Mouse (Mus musculus) heart, embryonic 11.5 days (tissue): ENCODE measurements around the gene Gm21885. TPM values are rescaled to one million over a fixed set of nuclear protein-coding genes. Genes with fewer than 3 reads are reported as not detected.

Experiments
- ATAC-seq: fragments of 200-750 bp; cut with Nextera tagmentation; replicated peaks from 2 replicates; pipeline ENCODE4 v1.8.0; 2017; ENCODE audit warnings: moderate library complexity; ENCODE audit not compliant: insufficient number of reproducible peaks, low FRiP score, low TSS enrichment
- H3K27ac ChIP-seq: fragments of 300-500 bp; sonication (generic); 2 replicates; pipeline ENCODE4 v1.5.1; 2014; ENCODE audit warnings: mild to moderate bottlenecking, low read depth, low read length
- H3K27me3 ChIP-seq: fragments of 300-500 bp; sonication (generic); 2 replicates; pipeline ENCODE4 v1.6.1; 2014; ENCODE audit warnings: mild to moderate bottlenecking, low read length, mixed read lengths; ENCODE audit not compliant: control insufficient read depth, insufficient read depth
- H3K36me3 ChIP-seq: fragments of 300-500 bp; sonication (generic); 2 replicates; pipeline ENCODE4 v1.6.1; 2014; ENCODE audit warnings: mild to moderate bottlenecking, low read length, moderate library complexity, mixed read lengths; ENCODE audit not compliant: control insufficient read depth, insufficient read depth
- H3K4me1 ChIP-seq: fragments of 300-500 bp; sonication (generic); 2 replicates; pipeline ENCODE4 v1.6.1; 2014; ENCODE audit warnings: low read length; ENCODE audit not compliant: control insufficient read depth, insufficient read depth
- H3K4me2 ChIP-seq: fragments of 300-500 bp; sonication (generic); 2 replicates; pipeline ENCODE4 v1.6.1; 2014; ENCODE audit warnings: mild to moderate bottlenecking, moderate library complexity
- H3K4me3 ChIP-seq: fragments of 300-500 bp; sonication (generic); 2 replicates; pipeline ENCODE4 v1.5.1; 2014; ENCODE audit warnings: low read depth, low read length
- H3K9ac ChIP-seq: fragments of 300-500 bp; sonication (generic); 2 replicates; pipeline ENCODE4 v1.6.1; 2014; ENCODE audit warnings: mild to moderate bottlenecking, low read depth, low read length, moderate library complexity
- H3K9me3 ChIP-seq: fragments of 300-500 bp; sonication (generic); replicated peaks from 2 replicates; pipeline ENCODE4 v1.6.1; 2016; ENCODE audit warnings: low read length; ENCODE audit not compliant: control insufficient read depth
- WGBS: fragments of 180-500 bp; shearing (Covaris S2); extraction: QIAGEN DNeasy Blood & Tissue Kit; methylation state at CpG from one replicate; pipeline ENCODE4 v1.1.7; 2014; ENCODE audit not compliant: insufficient replicate concordance; 5-methylcytosine and 5-hydroxymethylcytosine counted together
- polyA plus RNA-seq: library from polyadenylated mRNA; unstranded; fragments of >200 nt; fragmentation: Nextera tagmentation; extraction: Ambion mirVana; gene quantifications from 2 replicates; pipeline ENCODE4 v1.2.1, GENCODE M21; 2014

Gene Gm21885
- polyA plus RNA-seq, 1 experiment from 2014 or later, result not detected

GRCm38 (mm10) chr11:94290062-94290740 is 8.5 kb downstream of the Gm21885 start:
- Histone ChIP-seq H3K36me3 (peaks cover 52% of the 10 kb centered on the region), H3K9me3 (no peaks in the 10 kb centered on the region), H3K27ac (no peak overlapping the region), H3K27me3 (no peaks in the 10 kb centered on the region), H3K4me2 (no peak overlapping the region), H3K9ac (no peak overlapping the region), H3K4me1 (no peaks in the 10 kb centered on the region), H3K4me3 (no peak overlapping the region)
- WGBS, result 79% methylated on average over 10 of the region's 10 CpGs
- ATAC-seq, result no peak

GRCm38 (mm10) chr11:94294996-94295845 is 13.5 kb downstream of the Gm21885 start:
- no peaks in the 10 kb centered on the region for H3K9me3 ChIP-seq
- H3K4me1 ChIP-seq, result no peaks in the 10 kb centered on the region
- no peak overlapping the region for H3K4me3 ChIP-seq
- H3K4me2 ChIP-seq, result no peak overlapping the region
- no peak for ATAC-seq
- no peak overlapping the region for H3K27ac ChIP-seq
- WGBS, result 80% methylated on average over 9 of the region's 9 CpGs
- no peak overlapping the region for H3K9ac ChIP-seq
- no peaks in the 10 kb centered on the region for H3K27me3 ChIP-seq
- peaks cover 50% of the 10 kb centered on the region for H3K36me3 ChIP-seq

DNA sequence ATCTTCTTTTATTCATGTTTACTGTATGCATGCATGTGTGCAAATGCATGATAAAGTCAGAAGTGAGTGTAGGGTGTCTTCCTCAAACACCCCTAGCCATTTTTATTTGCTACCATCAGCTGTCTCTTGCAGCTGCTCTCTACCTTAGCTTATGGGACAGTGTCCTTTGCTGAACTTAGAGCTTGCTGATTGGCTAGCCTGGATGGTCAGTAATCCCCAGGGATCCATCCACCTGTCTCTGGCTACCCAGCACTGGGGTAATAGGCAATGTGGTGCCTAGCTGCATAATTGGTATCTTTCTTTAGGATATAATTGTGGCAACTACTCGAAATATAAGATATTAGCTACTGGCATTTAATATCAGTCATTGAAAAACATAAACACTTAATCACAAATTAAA is 31.1 kb downstream of the Gm21885 start:
- H3K4me2 ChIP-seq, result no peak overlapping the region
- 90% methylated on average over 1 of the region's 1 CpGs for WGBS
- H3K27ac ChIP-seq, result no peak overlapping the region
- H3K9me3 ChIP-seq, result no peaks in the 10 kb centered on the region
- H3K36me3 ChIP-seq, result peaks cover 3% of the 10 kb centered on the region; the same call in 1 of the 2 replicates
- peaks cover 33% of the 10 kb centered on the region for H3K4me1 ChIP-seq
- H3K4me3 ChIP-seq, result no peak overlapping the region
- H3K27me3 ChIP-seq, result no peaks in the 10 kb centered on the region
- H3K9ac ChIP-seq, result no peak overlapping the region
- no peak for ATAC-seq

DNA sequence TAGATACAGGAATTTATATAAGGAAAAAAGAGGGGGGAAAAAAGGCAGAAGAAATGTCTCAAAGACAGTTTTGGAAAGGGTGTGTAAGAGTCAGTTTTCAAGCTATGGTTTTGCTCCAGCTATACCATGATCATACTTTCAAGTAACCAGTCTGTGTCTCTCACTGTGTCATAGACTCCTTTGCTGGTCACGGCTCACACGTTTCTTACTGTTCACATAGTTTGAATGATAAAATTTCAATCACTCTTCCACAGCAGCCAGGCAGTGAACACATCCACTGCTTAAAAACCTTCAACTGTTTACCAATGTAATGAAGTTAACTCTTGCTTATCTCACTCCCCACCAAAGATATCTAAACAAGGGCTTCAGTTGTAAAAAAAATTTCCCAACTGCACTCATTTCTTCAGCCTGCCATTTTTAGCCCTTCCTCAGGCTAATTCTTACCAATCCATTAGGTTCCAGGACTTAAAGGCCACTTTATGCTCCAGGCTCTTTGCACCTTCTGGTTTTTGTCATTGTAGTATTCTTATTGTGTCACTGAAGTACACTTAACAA is 32.5 kb downstream of the Gm21885 start:
- H3K4me1 ChIP-seq, result peaks cover 37% of the 10 kb centered on the region
- H3K36me3 ChIP-seq, result peaks cover 3% of the 10 kb centered on the region; the same call in 1 of the 2 replicates
- H3K4me3 ChIP-seq, result no peak overlapping the region
- no peak overlapping the region for H3K9ac ChIP-seq
- ATAC-seq, result no peak
- H3K4me2 ChIP-seq, result no peak overlapping the region
- H3K27me3 ChIP-seq, result no peaks in the 10 kb centered on the region
- 50% methylated on average over 2 of the region's 2 CpGs for WGBS
- H3K9me3 ChIP-seq, result no peaks in the 10 kb centered on the region
- H3K27ac ChIP-seq, result peak overlapping the region; percentile 19; the same call in 1 of the 2 replicates

DNA sequence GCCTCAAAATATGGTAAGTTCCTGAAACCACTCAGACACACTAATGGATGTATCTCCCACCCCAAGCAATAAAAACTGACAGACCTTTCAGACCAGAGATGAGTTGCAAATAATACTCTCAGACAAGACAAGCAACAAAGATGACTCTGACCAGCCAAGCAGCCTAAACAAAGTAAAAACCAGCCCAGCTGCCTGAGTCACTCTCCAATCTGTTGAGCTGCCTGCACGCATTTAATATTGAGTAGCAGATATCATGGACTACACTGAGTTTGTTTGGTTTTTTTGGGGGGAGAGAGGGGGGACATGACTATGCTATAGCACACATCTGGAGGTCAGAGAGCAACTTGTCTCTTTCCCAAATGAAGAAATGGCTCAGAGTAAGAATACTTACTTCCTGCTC is 33.6 kb downstream of the Gm21885 start:
- no peaks in the 10 kb centered on the region for H3K27me3 ChIP-seq
- no peaks in the 10 kb centered on the region for H3K9me3 ChIP-seq
- no peak overlapping the region for H3K27ac ChIP-seq
- no peak for ATAC-seq
- peaks cover 44% of the 10 kb centered on the region for H3K4me1 ChIP-seq
- 49% methylated on average over 1 of the region's 1 CpGs for WGBS
- no peak overlapping the region for H3K9ac ChIP-seq
- H3K4me2 ChIP-seq, result peak overlapping the region; percentile 1
- no peak overlapping the region for H3K4me3 ChIP-seq
- H3K36me3 ChIP-seq, result peaks cover 2% of the 10 kb centered on the region; the same call in 1 of the 2 replicates

GRCm38 (mm10) chr11:94316528-94316927 is 34.9 kb downstream of the Gm21885 start:
- Histone ChIP-seq H3K4me1 (peaks cover 44% of the 10 kb centered on the region), H3K9ac (no peak overlapping the region), H3K27ac (no peak overlapping the region), H3K9me3 (no peaks in the 10 kb centered on the region), H3K4me2 (no peak overlapping the region), H3K4me3 (no peak overlapping the region), H3K27me3 (no peaks in the 10 kb centered on the region), H3K36me3 (no peaks in the 10 kb centered on the region; the same call in 1 of the 2 replicates)
- ATAC-seq, result no peak
- 80% methylated on average over 2 of the region's 2 CpGs for whole genome bisulfite sequencing

DNA sequence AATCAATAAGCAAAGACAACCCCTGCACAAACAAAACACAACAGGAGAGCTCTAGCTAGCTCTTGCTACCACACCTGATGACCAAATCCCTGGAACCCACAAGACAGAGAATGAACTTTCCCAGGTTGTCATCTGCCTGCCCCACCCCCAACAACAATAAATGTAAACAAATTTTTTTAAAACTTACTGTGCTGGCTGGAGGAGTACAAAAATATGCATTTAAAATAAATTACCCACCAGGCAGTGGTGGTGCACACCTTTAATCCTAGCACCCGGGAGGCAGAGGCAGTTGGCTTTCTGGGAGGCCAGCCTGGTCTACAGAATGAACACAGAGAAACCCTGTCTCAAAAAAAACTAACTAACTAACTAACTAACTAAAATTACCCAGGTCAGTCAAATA is 35.3 kb downstream of the Gm21885 start:
- no peaks in the 10 kb centered on the region; the same call in 1 of the 2 replicates for H3K36me3 ChIP-seq
- no peak overlapping the region for H3K4me2 ChIP-seq
- 78% methylated on average over 1 of the region's 1 CpGs for WGBS
- H3K9ac ChIP-seq, result no peak overlapping the region
- no peaks in the 10 kb centered on the region for H3K9me3 ChIP-seq
- ATAC-seq, result no peak
- H3K4me3 ChIP-seq, result no peak overlapping the region
- no peaks in the 10 kb centered on the region for H3K27me3 ChIP-seq
- no peak overlapping the region for H3K27ac ChIP-seq
- H3K4me1 ChIP-seq, result peaks cover 44% of the 10 kb centered on the region

GRCm38 (mm10) chr11:94317515-94317914 is 35.8 kb downstream of the Gm21885 start:
- H3K4me1 ChIP-seq, result peaks cover 46% of the 10 kb centered on the region

More at GRCm38 (mm10) chr11:94317515-94317914, 35.8 kb downstream of the Gm21885 start:
- Histone ChIP-seq H3K9ac (no peak overlapping the region), H3K4me2 (peak overlapping the region; percentile 27; the same call in 1 of the 2 replicates), H3K27me3 (no peaks in the 10 kb centered on the region), H3K27ac (no peak overlapping the region), H3K36me3 (no peaks in the 10 kb centered on the region; the same call in 1 of the 2 replicates), H3K4me3 (no peak overlapping the region), H3K9me3 (no peaks in the 10 kb centered on the region)
- WGBS, result 68% methylated on average over 4 of the region's 4 CpGs
- ATAC-seq, result no peak
